Mouse (Mus musculus) CH12.LX (cell line): ENCODE results near the gene Ren1. TPM values are rescaled to one million over a fixed set of nuclear protein-coding genes. Genes with fewer than 3 reads are reported as not detected.
A peak's percentile ranks its signal among the peaks of the same experiment; 100 is the strongest.

Experiments
- DNase-seq: peaks from one replicate; pipeline ENCODE4 v3.0.0-alpha.2; 2013; ENCODE audit errors: extremely low read depth
- H3K27ac ChIP-seq: 2 replicates; pipeline ENCODE4 v1.5.1; 2012; ENCODE audit warnings: low read depth, mild to moderate bottlenecking, control low read depth, moderate library complexity; ENCODE audit not compliant: insufficient read depth
- H3K27me3 ChIP-seq: replicated peaks from 2 replicates; pipeline ENCODE3; 2012; ENCODE audit warnings: inconsistent platforms
- H3K36me3 ChIP-seq, 2 experiments: replicated peaks in 1 of 2; 2 replicates each; pipeline versions ENCODE3 to v1.6.1; 2012; ENCODE audit warnings: inconsistent platforms in 1 of 2, low read length in 1 of 2, mild to moderate bottlenecking in 1 of 2, mixed read lengths in 1 of 2, moderate library complexity in 1 of 2; ENCODE audit not compliant: control insufficient read depth in 1 of 2, insufficient read depth in 1 of 2
- H3K4me1 ChIP-seq, 2 experiments: 2 replicates each; pipeline ENCODE4 v1.6.1; 2012; ENCODE audit warnings: inconsistent platforms in 1 of 2, moderate library complexity in 1 of 2; ENCODE audit not compliant: insufficient read depth in 2 of 2, control insufficient read depth in 1 of 2
- H3K4me2 ChIP-seq: 2 replicates; pipeline ENCODE4 v1.6.1; 2012; ENCODE audit warnings: low read depth, mild to moderate bottlenecking, control low read depth; ENCODE audit not compliant: poor library complexity, insufficient read depth, severe bottlenecking
- H3K4me3 ChIP-seq, 3 experiments: fragments of 150-350 bp in 1 of 3; sonication (generic) in 1 of 3; replicated peaks in 1 of 3; 2 replicates each; pipeline versions ENCODE3 to v1.5.1; 2011 to 2012; ENCODE audit warnings: low read depth in 2 of 3, low read length in 2 of 3, mild to moderate bottlenecking in 2 of 3, moderate library complexity in 2 of 3, control low read depth in 1 of 3, improper control_type of control experiment in 1 of 3, inconsistent platforms in 1 of 3, mixed read lengths in 1 of 3; ENCODE audit not compliant: poor library complexity in 1 of 3
- H3K79me2 ChIP-seq: replicated peaks from 2 replicates; pipeline ENCODE4 v1.6.1; 2012; ENCODE audit warnings: mild to moderate bottlenecking, moderate library complexity; ENCODE audit not compliant: control insufficient read depth, poor library complexity, insufficient read depth, severe bottlenecking; ENCODE audit errors: extremely low read depth
- H3K9ac ChIP-seq: 2 replicates; pipeline ENCODE4 v1.6.1; 2012; ENCODE audit warnings: low read depth, mild to moderate bottlenecking, control low read depth, moderate library complexity; ENCODE audit not compliant: insufficient read depth
- H3K9me3 ChIP-seq: replicated peaks from 2 replicates; pipeline ENCODE3; 2012; ENCODE audit warnings: low read length, inconsistent platforms, mixed read lengths
- BHLHE40 ChIP-seq: IDR thresholded peaks from 2 replicates; pipeline ENCODE4 v1.6.1; 2011; ENCODE audit warnings: mild to moderate bottlenecking, low read depth, low read length, improper control_type of control experiment
- CHD1 ChIP-seq: IDR thresholded peaks from 2 replicates; pipeline ENCODE4 v1.6.1; 2012; ENCODE audit warnings: low read depth, low read length, improper control_type of control experiment, inconsistent platforms
- CTCF ChIP-seq, 2 experiments: IDR thresholded peaks in 1 of 2; conservative IDR thresholded peaks in 1 of 2; 2 replicates each; pipeline ENCODE4 v1.5.1; 2011 to 2012; ENCODE audit warnings: low read depth in 2 of 2, low read length in 2 of 2, improper control_type of control experiment in 1 of 2, inconsistent platforms in 1 of 2, mild to moderate bottlenecking in 1 of 2, moderate library complexity in 1 of 2
- E2F4 ChIP-seq: IDR thresholded peaks from 2 replicates; pipeline ENCODE4 v1.6.1; 2011; ENCODE audit warnings: low read depth, low read length, improper control_type of control experiment; ENCODE audit not compliant: insufficient replicate concordance
- ELF1 ChIP-seq: IDR thresholded peaks from 2 replicates; pipeline ENCODE4 v1.6.1; 2014; ENCODE audit warnings: low read depth, mild to moderate bottlenecking, inconsistent platforms, low read length, improper control_type of control experiment
- ETS1 ChIP-seq: conservative IDR thresholded peaks from 2 replicates; pipeline ENCODE4 v1.6.1; 2012; ENCODE audit warnings: low read depth, mild to moderate bottlenecking, inconsistent platforms, low read length, improper control_type of control experiment, moderate library complexity
- GABPA ChIP-seq: IDR thresholded peaks from 2 replicates; pipeline ENCODE4 v1.6.1; 2012; ENCODE audit warnings: low read depth, low read length, improper control_type of control experiment, inconsistent platforms; ENCODE audit not compliant: insufficient replicate concordance
- HCFC1 ChIP-seq: IDR thresholded peaks from 2 replicates; pipeline ENCODE4 v1.6.1; 2012; ENCODE audit warnings: low read depth, mild to moderate bottlenecking, inconsistent platforms, low read length, improper control_type of control experiment
- JUND ChIP-seq: conservative IDR thresholded peaks from 2 replicates; pipeline ENCODE4 v1.6.1; 2011; ENCODE audit warnings: low read depth, low read length, improper control_type of control experiment
- MAFK ChIP-seq: IDR thresholded peaks from 2 replicates; pipeline ENCODE4 v1.6.1; 2011; ENCODE audit warnings: low read length, improper control_type of control experiment; ENCODE audit not compliant: insufficient replicate concordance
- MAX ChIP-seq: IDR thresholded peaks from 2 replicates; pipeline ENCODE4 v1.6.1; 2011; ENCODE audit warnings: low read length, improper control_type of control experiment
- MYC ChIP-seq: IDR thresholded peaks from 2 replicates; pipeline ENCODE4 v1.6.1; 2011; ENCODE audit warnings: low read depth, mild to moderate bottlenecking, improper control_type of control experiment, low read length
- NELFE ChIP-seq: IDR thresholded peaks from 2 replicates; pipeline ENCODE4 v1.6.1; 2011; ENCODE audit warnings: low read depth, low read length, improper control_type of control experiment
- NRF1 ChIP-seq: IDR thresholded peaks from 2 replicates; pipeline ENCODE4 v1.6.1; 2014; ENCODE audit warnings: low read depth, mild to moderate bottlenecking, inconsistent platforms, low read length, improper control_type of control experiment, moderate library complexity
- POLR2A ChIP-seq: IDR thresholded peaks from 2 replicates; pipeline ENCODE4 v1.6.1; 2011; ENCODE audit warnings: low read depth, mild to moderate bottlenecking, improper control_type of control experiment, low read length
- SIN3A ChIP-seq: IDR thresholded peaks from 2 replicates; pipeline ENCODE4 v1.6.1; 2012; ENCODE audit warnings: low read length, improper control_type of control experiment, inconsistent platforms
- TCF12 ChIP-seq: IDR thresholded peaks from 2 replicates; pipeline ENCODE4 v1.6.1; 2014; ENCODE audit warnings: low read depth, mild to moderate bottlenecking, inconsistent platforms, low read length, improper control_type of control experiment
- UBTF ChIP-seq: IDR thresholded peaks from 2 replicates; pipeline ENCODE4 v1.6.1; 2012; ENCODE audit warnings: low read depth, mild to moderate bottlenecking, inconsistent platforms, low read length, improper control_type of control experiment, moderate library complexity
- USF2 ChIP-seq: conservative IDR thresholded peaks from 2 replicates; pipeline ENCODE4 v1.6.1; 2011; ENCODE audit warnings: low read depth, low read length, improper control_type of control experiment
- ZC3H11A ChIP-seq: IDR thresholded peaks from 2 replicates; pipeline ENCODE4 v1.6.1; 2012; ENCODE audit warnings: low read depth, mild to moderate bottlenecking, inconsistent platforms, low read length, improper control_type of control experiment
- ZNF384 ChIP-seq: IDR thresholded peaks from 2 replicates; pipeline ENCODE4 v1.6.1; 2012; ENCODE audit warnings: low read depth, low read length, improper control_type of control experiment, inconsistent platforms
- dilution Hi-C: fragments of 300-500 bp; cut with MboI; formaldehyde crosslinking; loops from 2 replicates; pipeline ENCODE4 v1.14.3; 2020; ENCODE audit warnings: low sequenced_read_pairs; ENCODE audit not compliant: extremely low pct_unique_long_range_greater_than_20kb, extremely low pct_ligation_motif_present
- in situ Hi-C: fragments of 300-500 bp; cut with MboI; formaldehyde crosslinking; loops from 3 replicates; pipeline ENCODE4 v1.14.3; 2019; ENCODE audit warnings: low sequenced_read_pairs, low pct_ligation_motif_present, low pct_unique_long_range_greater_than_20kb, mixed read lengths
- polyA plus RNA-seq: library from polyadenylated mRNA; unstranded; fragments of >175 nt; gene quantifications from 2 replicates; pipeline ENCODE4 v1.2.1, GENCODE M21; 2012; ENCODE audit warnings: low read depth; ENCODE audit not compliant: insufficient read length
- total RNA-seq, 2 experiments: library from RNA; depleted of rRNA; stranded (reverse); fragments of 300-350 nt in 1 of 2; fragments of >200 nt in 1 of 2; gene quantifications; 2 replicates each; pipeline ENCODE4 v1.2.3; 2012 to 2014

Gene Ren1
- total and polyA plus RNA-seq, 3 experiments = 0.08 TPM; not detected in 2

DNA sequence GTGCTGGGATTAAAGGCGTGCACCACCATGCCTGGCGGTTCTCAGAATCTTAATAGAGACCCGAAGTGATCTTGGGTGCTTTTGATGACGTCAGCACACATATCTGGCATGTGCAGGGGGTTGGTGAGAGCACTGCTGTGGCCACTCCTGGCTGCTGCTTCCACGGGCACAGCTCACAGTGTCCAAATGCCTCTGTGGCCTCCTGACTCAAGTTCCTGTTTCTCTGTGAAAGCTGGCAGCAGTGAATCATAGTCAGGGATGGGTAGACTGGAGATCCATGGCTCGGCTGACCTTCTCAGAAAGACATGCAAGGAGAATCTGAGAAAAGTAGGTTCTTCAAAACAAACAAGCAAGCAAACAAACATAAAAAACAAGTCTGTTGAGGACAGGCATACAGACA is 34.5 kb upstream of the Ren1 start:
- H3K9me3 ChIP-seq = peaks cover 10% of the 10 kb centered on the region
- H3K36me3 ChIP-seq = no peaks in the 10 kb centered on the region
- TF ChIP-seq CTCF (conservative IDR thresholded peaks at IDR 0.05 in 1 of 2, IDR thresholded peaks at IDR 0.05 in 1 of 2; ENCODE audit: low read depth in 2 of 2, low read length in 2 of 2) (no peak), E2F4 (no peak), UBTF (no peak), MYC (no peak), MAX (no peak), HCFC1 (no peak), MAFK (no peak), ZC3H11A (no peak), TCF12 (no peak), CHD1 (no peak), ZNF384 (no peak), SIN3A (no peak), ETS1 (no peak), NELFE (no peak), GABPA (no peak), ELF1 (no peak), NRF1 (no peak), JUND (no peak), USF2 (no peak), POLR2A (no peak)
- TF ChIP-seq, all 38 proteins: peak for 0
- H3K27ac ChIP-seq = no peak overlapping the region
- H3K4me1 ChIP-seq = no peaks in the 10 kb centered on the region
- dilution Hi-C loops = no loop called here
- in situ Hi-C loops = loop anchor here (5.0 kb wide), 1 partner anchor 37 kb away; the partner anchor contains the start of gene Ren1
- no peaks in the 10 kb centered on the region for H3K79me2 ChIP-seq
- no peak overlapping the region for H3K4me2 ChIP-seq
- peaks cover 45% of the 10 kb centered on the region for H3K27me3 ChIP-seq
- H3K9ac ChIP-seq = no peak overlapping the region
- no peak for DNase-seq
- no peak overlapping the region for H3K4me3 ChIP-seq

DNA sequence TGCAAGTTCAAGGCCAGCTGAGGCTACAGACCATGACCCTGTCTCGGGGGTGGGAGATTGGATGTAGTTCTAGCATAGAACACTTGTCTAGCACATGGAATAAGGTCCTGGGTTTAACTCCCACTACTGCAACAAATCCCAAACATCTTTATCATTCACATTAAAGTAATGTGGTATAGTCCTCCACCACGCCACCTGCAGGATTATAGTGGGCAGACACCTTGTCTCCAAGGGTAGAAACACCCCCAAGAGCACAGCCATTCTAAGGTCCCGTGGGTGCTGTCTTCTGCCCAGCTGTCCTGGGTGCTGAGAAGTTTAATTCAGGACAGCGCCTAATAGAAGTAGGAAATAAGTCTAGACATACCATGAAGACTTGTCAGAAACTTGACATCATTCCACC is 33.7 kb upstream of the Ren1 start:
- Histone ChIP-seq H3K27me3 (peaks cover 43% of the 10 kb centered on the region), H3K4me2 (no peak overlapping the region), H3K36me3 (no peaks in the 10 kb centered on the region), H3K9me3 (peaks cover 10% of the 10 kb centered on the region), H3K79me2 (no peaks in the 10 kb centered on the region), H3K4me3 (no peak overlapping the region), H3K9ac (no peak overlapping the region), H3K27ac (no peak overlapping the region), H3K4me1 (no peaks in the 10 kb centered on the region)
- no peak for DNase-seq
- TF ChIP-seq CTCF (conservative IDR thresholded peaks at IDR 0.05 in 1 of 2, IDR thresholded peaks at IDR 0.05 in 1 of 2; ENCODE audit: low read depth in 2 of 2, low read length in 2 of 2) = peak in 1 of 2 experiments; percentile 27; a peak in 2 of 4 replicates
- no peak for TF ChIP-seq BHLHE40
- in situ Hi-C loops (loop anchor here (5.0 kb wide), 1 partner anchor 36 kb away; the partner anchor contains the start of gene Ren1), dilution Hi-C loops (no loop called here)
